Mouse (Mus musculus): ENCODE measurements around the gene Myo9b. TPM values are rescaled to one million over a fixed set of nuclear protein-coding genes. Genes with fewer than 3 reads are reported as not detected.

The Myo9b gene
- polyA plus RNA-seq, 1 experiment, result 107 TPM

GRCm38 (mm10) chr8:71296188-71296621 lies 23.7 kb downstream of the Myo9b start:
- peaks cover 69% of the 10 kb centered on the region for H3K4me1 ChIP-seq (ENCODE audit: control insufficient read depth, insufficient read depth, low read length)
- TF ChIP-seq POLR2A (IDR thresholded peaks at IDR 0.05; ENCODE audit: borderline replicate concordance, low read depth, low read length) (no peak), CTCF (IDR thresholded peaks at IDR 0.05; ENCODE audit: low read depth, low read length) (no peak)
- no peak overlapping the region for H3K4me3 ChIP-seq (ENCODE audit: insufficient read depth, low read length)
- peak overlapping the region; percentile 96 for H3K27ac ChIP-seq (ENCODE audit: insufficient read depth, low read depth, low read length)

DNA sequence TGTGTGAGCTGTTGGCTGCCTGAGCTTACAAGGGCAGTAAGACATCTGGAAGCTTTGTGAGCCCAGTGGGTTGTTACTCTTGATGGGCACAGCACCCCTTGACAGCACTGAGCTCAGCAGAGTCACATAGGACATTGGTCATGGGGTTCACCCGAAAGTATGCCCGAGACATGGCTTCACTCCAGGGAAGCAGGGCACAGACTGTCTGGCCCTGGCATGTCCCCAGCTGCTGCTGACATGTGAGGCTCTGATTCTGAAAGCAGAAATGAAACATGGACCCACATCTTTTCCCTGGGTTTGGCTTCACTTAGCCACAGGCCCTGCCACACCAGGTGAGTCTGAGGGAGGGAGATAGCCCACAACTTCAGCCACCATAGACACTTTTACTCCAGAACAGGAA lies 24.3 kb downstream of the Myo9b start:
- Histone ChIP-seq H3K4me1 (ENCODE audit: control insufficient read depth, insufficient read depth, low read length) (peaks cover 65% of the 10 kb centered on the region), H3K27ac (ENCODE audit: insufficient read depth, low read depth, low read length) (peak overlapping the region; percentile 96), H3K4me3 (ENCODE audit: insufficient read depth, low read length) (no peak overlapping the region)
- TF ChIP-seq POLR2A (IDR thresholded peaks at IDR 0.05; ENCODE audit: borderline replicate concordance, low read depth, low read length) (no peak), CTCF (IDR thresholded peaks at IDR 0.05; ENCODE audit: low read depth, low read length) (no peak)

DNA sequence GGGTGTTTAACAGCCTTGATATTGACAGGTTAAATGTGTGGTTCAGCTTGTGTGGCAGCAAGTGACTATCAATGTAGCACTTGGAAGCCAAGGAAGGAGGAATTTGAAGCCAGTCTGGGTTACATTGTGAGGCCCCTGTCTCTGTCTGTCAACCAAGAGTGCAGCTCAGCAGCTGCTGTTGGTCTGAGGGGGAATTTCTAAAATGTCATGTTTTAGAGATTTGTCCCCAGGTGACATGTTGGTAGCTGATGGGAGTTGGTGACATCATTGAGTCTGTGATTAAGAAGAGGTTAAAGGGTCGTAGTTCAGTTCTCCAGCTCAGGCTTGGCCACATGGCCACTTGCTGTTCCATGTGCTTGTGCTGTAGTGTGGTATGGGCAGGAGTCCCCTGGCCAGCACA lies 24.9 kb downstream of the Myo9b start:
- TF ChIP-seq POLR2A (IDR thresholded peaks at IDR 0.05; ENCODE audit: borderline replicate concordance, low read depth, low read length) (no peak), CTCF (IDR thresholded peaks at IDR 0.05; ENCODE audit: low read depth, low read length) (no peak)
- Histone ChIP-seq H3K4me1 (ENCODE audit: control insufficient read depth, insufficient read depth, low read length) (peaks cover 65% of the 10 kb centered on the region), H3K27ac (ENCODE audit: insufficient read depth, low read depth, low read length) (peak overlapping the region; percentile 96), H3K4me3 (ENCODE audit: insufficient read depth, low read length) (no peak overlapping the region)

- no peak overlapping the region for H3K27ac ChIP-seq (ENCODE audit: insufficient read depth, low read depth, low read length)
- peaks cover 59% of the 10 kb centered on the region for H3K4me1 ChIP-seq (ENCODE audit: control insufficient read depth, insufficient read depth, low read length)
- TF ChIP-seq CTCF (IDR thresholded peaks at IDR 0.05; ENCODE audit: low read depth, low read length) (no peak), POLR2A (IDR thresholded peaks at IDR 0.05; ENCODE audit: borderline replicate concordance, low read depth, low read length) (no peak)
- H3K4me3 ChIP-seq (ENCODE audit: insufficient read depth, low read length), result no peak overlapping the region
Measured at GRCm38 (mm10) chr8:71299716-71300115, 27.2 kb downstream of the Myo9b start.

DNA sequence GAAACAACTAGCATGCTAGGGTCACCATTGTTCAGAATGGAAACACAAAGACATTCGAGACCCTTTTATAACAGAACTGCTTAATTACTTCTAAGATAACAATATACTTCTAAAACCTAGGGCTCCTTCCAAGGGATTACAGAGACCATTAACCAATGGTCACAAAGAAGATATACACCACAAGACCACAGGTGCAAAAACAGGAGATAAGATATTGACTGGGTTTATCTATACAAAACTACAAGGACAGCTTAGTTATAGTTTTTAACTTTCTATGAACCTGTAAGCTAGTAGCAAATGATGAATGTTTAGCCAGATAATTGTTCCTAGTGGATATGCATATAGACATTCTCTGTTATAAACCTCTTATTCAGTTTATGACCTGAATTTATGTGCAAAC lies 30.3 kb downstream of the Myo9b start:
- Histone ChIP-seq H3K4me1 (ENCODE audit: control insufficient read depth, insufficient read depth, low read length) (peaks cover 45% of the 10 kb centered on the region), H3K27ac (ENCODE audit: insufficient read depth, low read depth, low read length) (no peak overlapping the region), H3K4me3 (ENCODE audit: insufficient read depth, low read length) (no peak overlapping the region)
- TF ChIP-seq POLR2A (IDR thresholded peaks at IDR 0.05; ENCODE audit: borderline replicate concordance, low read depth, low read length), result no peak
- TF ChIP-seq CTCF (IDR thresholded peaks at IDR 0.05; ENCODE audit: low read depth, low read length), result no peak

DNA sequence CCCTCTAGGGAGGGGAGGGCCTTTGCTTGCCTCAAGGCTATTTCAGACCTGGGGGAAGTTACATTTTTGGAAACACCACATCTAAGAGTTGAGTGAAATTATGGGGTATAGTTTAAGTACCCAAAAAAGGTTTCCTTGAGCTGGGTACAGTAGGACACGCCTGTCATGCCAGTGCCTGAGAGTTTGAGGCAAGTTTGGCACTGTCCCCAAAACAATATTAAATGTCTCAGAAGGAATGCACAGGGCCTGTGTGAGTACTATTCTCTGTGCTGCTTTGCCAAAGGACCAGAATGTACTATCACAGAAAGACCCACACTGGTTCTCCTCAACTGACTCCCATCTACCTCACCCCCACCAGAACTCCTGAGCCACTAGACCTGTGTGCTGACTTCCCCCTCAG lies 31.1 kb downstream of the Myo9b start:
- TF ChIP-seq POLR2A (IDR thresholded peaks at IDR 0.05; ENCODE audit: borderline replicate concordance, low read depth, low read length) (no peak), CTCF (IDR thresholded peaks at IDR 0.05; ENCODE audit: low read depth, low read length) (no peak)
- Histone ChIP-seq H3K4me1 (ENCODE audit: control insufficient read depth, insufficient read depth, low read length) (peaks cover 46% of the 10 kb centered on the region), H3K27ac (ENCODE audit: insufficient read depth, low read depth, low read length) (no peak overlapping the region), H3K4me3 (ENCODE audit: insufficient read depth, low read length) (no peak overlapping the region)

DNA sequence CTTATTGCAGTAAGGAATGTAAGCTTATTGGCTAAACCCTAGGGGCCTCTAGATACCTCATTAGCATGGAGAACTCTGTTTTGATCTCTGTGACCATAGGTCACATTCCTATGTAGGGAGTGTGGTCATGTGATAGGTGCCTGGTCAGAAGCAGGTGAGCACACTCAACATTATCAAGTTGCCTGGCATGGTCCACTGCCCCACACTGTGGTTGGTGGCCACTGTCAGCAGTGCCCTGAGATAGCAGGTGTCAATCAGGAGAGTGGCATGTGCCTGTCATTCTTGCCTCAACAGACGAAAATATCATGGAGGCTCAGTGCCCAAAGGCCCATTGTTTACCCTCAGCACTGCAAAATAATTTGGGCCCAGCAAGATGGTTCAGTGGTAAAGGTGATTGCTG lies 33.5 kb downstream of the Myo9b start:
- no peak overlapping the region for H3K27ac ChIP-seq (ENCODE audit: insufficient read depth, low read depth, low read length)
- H3K4me1 ChIP-seq (ENCODE audit: control insufficient read depth, insufficient read depth, low read length), result peaks cover 49% of the 10 kb centered on the region
- TF ChIP-seq CTCF (IDR thresholded peaks at IDR 0.05; ENCODE audit: low read depth, low read length) (no peak), POLR2A (IDR thresholded peaks at IDR 0.05; ENCODE audit: borderline replicate concordance, low read depth, low read length) (no peak)
- H3K4me3 ChIP-seq (ENCODE audit: insufficient read depth, low read length), result no peak overlapping the region

GRCm38 (mm10) chr8:71307371-71307770 lies 34.9 kb downstream of the Myo9b start:
- Histone ChIP-seq H3K27ac (ENCODE audit: insufficient read depth, low read depth, low read length) (no peak overlapping the region), H3K4me3 (ENCODE audit: insufficient read depth, low read length) (no peak overlapping the region), H3K4me1 (ENCODE audit: control insufficient read depth, insufficient read depth, low read length) (peaks cover 62% of the 10 kb centered on the region)
- TF ChIP-seq POLR2A (IDR thresholded peaks at IDR 0.05; ENCODE audit: borderline replicate concordance, low read depth, low read length), result no peak
- TF ChIP-seq CTCF (IDR thresholded peaks at IDR 0.05; ENCODE audit: low read depth, low read length), result no peak

- TF ChIP-seq CTCF (IDR thresholded peaks at IDR 0.05; ENCODE audit: low read depth, low read length) (no peak), POLR2A (IDR thresholded peaks at IDR 0.05; ENCODE audit: borderline replicate concordance, low read depth, low read length) (no peak)
- Histone ChIP-seq H3K4me3 (ENCODE audit: insufficient read depth, low read length) (no peak overlapping the region), H3K27ac (ENCODE audit: insufficient read depth, low read depth, low read length) (peak overlapping the region; percentile 97), H3K4me1 (ENCODE audit: control insufficient read depth, insufficient read depth, low read length) (peaks cover 67% of the 10 kb centered on the region)
Measured at GRCm38 (mm10) chr8:71307913-71308312, 35.4 kb downstream of the Myo9b start.

DNA sequence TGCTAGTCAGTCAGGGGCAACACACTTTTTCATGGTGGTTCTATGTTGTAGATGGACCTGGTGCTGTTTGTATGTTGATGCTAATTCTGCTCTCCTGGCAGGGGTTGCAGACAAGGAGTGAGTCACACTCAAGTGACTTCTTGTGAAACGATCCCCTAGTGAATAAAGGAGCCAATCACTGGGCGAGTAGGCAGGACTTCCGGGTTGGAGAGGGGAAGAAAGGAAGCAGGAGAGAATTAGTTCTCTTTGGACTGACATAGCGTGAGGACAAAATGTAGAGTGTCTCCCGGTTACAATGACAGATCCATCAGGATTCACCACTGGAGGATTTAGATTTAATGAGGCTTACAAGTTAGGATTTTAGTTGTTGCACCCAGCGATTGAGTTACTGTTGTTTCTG lies 37.9 kb downstream of the Myo9b start:
- Histone ChIP-seq H3K4me1 (ENCODE audit: control insufficient read depth, insufficient read depth, low read length) (peaks cover 65% of the 10 kb centered on the region), H3K4me3 (ENCODE audit: insufficient read depth, low read length) (peak overlapping the region; percentile 41), H3K27ac (ENCODE audit: insufficient read depth, low read depth, low read length) (peak overlapping the region; percentile 97)
- TF ChIP-seq POLR2A (IDR thresholded peaks at IDR 0.05; ENCODE audit: borderline replicate concordance, low read depth, low read length), result no peak
- no peak for TF ChIP-seq CTCF (IDR thresholded peaks at IDR 0.05; ENCODE audit: low read depth, low read length)

DNA sequence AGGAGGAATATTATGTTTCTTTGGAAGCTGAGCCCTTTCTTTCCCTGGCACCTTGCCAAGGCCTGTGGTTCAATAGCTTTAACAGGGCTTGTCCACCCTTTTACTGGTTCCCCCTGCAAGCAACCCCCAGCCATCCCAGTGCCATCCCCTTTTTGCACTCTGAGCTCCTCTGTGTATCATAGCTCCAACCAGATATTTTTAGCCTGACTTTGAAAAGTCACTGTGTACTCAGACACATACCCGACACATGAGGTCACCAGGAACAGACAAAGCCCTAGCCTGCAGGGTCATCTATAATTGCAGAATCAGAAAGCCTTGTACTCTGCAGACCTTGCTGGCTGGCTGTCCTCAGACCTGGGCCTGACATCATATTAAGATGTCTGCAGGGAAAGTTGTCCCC lies 40.2 kb downstream of the Myo9b start:
- Histone ChIP-seq H3K4me3 (ENCODE audit: insufficient read depth, low read length) (no peak overlapping the region), H3K4me1 (ENCODE audit: control insufficient read depth, insufficient read depth, low read length) (peaks cover 60% of the 10 kb centered on the region), H3K27ac (ENCODE audit: insufficient read depth, low read depth, low read length) (peak overlapping the region; percentile 95)
- TF ChIP-seq POLR2A (IDR thresholded peaks at IDR 0.05; ENCODE audit: borderline replicate concordance, low read depth, low read length) (no peak), CTCF (IDR thresholded peaks at IDR 0.05; ENCODE audit: low read depth, low read length) (no peak)

All from bone marrow macrophage, adult 2 months (primary cell).